Mouse (Mus musculus): ENCODE results near the gene Fkbp8. TPM values are rescaled to one million over a fixed set of nuclear protein-coding genes. Genes with fewer than 3 reads are reported as not detected.

The Fkbp8 gene
- polyA plus RNA-seq, 1 experiment from 2014 or later, result 203 TPM

GRCm38 (mm10) chr8:70549412-70550184 lies 22.1 kb downstream of the Fkbp8 start:
- Histone ChIP-seq H3K4me3 (no peak overlapping the region), H3K9ac (no peak overlapping the region), H3K27ac (no peak overlapping the region), H3K4me2 (no peak overlapping the region), H3K27me3 (no peaks in the 10 kb centered on the region), H3K9me3 (replicated peaks) (no peaks in the 10 kb centered on the region), H3K36me3 (no peaks in the 10 kb centered on the region), H3K4me1 (replicated peaks) (peaks cover 49% of the 10 kb centered on the region)
- ATAC-seq (replicated peaks; ENCODE audit: insufficient number of reproducible peaks, insufficient read depth, low FRiP score, low read depth), result no peak
- WGBS, result 86% methylated on average over 10 of the region's 10 CpGs

GRCm38 (mm10) chr8:70551558-70552161 lies 24.1 kb downstream of the Fkbp8 start:
- H3K4me2 ChIP-seq, result peak overlapping the region; percentile 35
- H3K36me3 ChIP-seq, result no peaks in the 10 kb centered on the region
- no peaks in the 10 kb centered on the region for H3K27me3 ChIP-seq
- peaks cover 53% of the 10 kb centered on the region for H3K4me1 ChIP-seq (replicated peaks)
- no peaks in the 10 kb centered on the region for H3K9me3 ChIP-seq (replicated peaks)
- H3K27ac ChIP-seq, result peak overlapping the region; percentile 73
- ATAC-seq (replicated peaks; ENCODE audit: insufficient number of reproducible peaks, insufficient read depth, low FRiP score, low read depth), result no peak
- WGBS, result 33% methylated on average over 3 of the region's 3 CpGs
- no peak overlapping the region for H3K4me3 ChIP-seq
- no peak overlapping the region for H3K9ac ChIP-seq

GRCm38 (mm10) chr8:70552836-70553235 lies 25.3 kb downstream of the Fkbp8 start:
- ATAC-seq (replicated peaks; ENCODE audit: insufficient number of reproducible peaks, insufficient read depth, low FRiP score, low read depth), result peak; percentile 39; the same call in 1 of the 2 replicates
- Histone ChIP-seq H3K4me3 (no peak overlapping the region), H3K4me1 (replicated peaks) (peaks cover 53% of the 10 kb centered on the region), H3K27me3 (no peaks in the 10 kb centered on the region), H3K9me3 (replicated peaks) (no peaks in the 10 kb centered on the region), H3K27ac (peak overlapping the region; percentile 73), H3K36me3 (no peaks in the 10 kb centered on the region), H3K4me2 (no peak overlapping the region), H3K9ac (no peak overlapping the region)
- WGBS, result 19% methylated on average over 1 of the region's 1 CpGs

GRCm38 (mm10) chr8:70553740-70554139 lies 26.2 kb downstream of the Fkbp8 start:
- Histone ChIP-seq H3K4me3 (no peak overlapping the region), H3K27ac (peak overlapping the region; percentile 73), H3K9me3 (replicated peaks) (no peaks in the 10 kb centered on the region), H3K4me1 (replicated peaks) (peaks cover 59% of the 10 kb centered on the region), H3K4me2 (no peak overlapping the region), H3K9ac (no peak overlapping the region), H3K27me3 (no peaks in the 10 kb centered on the region), H3K36me3 (no peaks in the 10 kb centered on the region)
- ATAC-seq (replicated peaks; ENCODE audit: insufficient number of reproducible peaks, insufficient read depth, low FRiP score, low read depth), result peak; percentile 25; the same call in 1 of the 2 replicates

GRCm38 (mm10) chr8:70555079-70555747 lies 27.7 kb downstream of the Fkbp8 start:
- no peaks in the 10 kb centered on the region for H3K36me3 ChIP-seq
- no peaks in the 10 kb centered on the region for H3K9me3 ChIP-seq (replicated peaks)
- no peak overlapping the region for H3K4me3 ChIP-seq
- H3K4me2 ChIP-seq, result no peak overlapping the region
- peaks cover 66% of the 10 kb centered on the region for H3K4me1 ChIP-seq (replicated peaks)
- H3K27ac ChIP-seq, result no peak overlapping the region
- no peak for ATAC-seq (replicated peaks; ENCODE audit: insufficient number of reproducible peaks, insufficient read depth, low FRiP score, low read depth)
- 86% methylated on average over 4 of the region's 4 CpGs for WGBS
- H3K9ac ChIP-seq, result no peak overlapping the region
- H3K27me3 ChIP-seq, result no peaks in the 10 kb centered on the region

GRCm38 (mm10) chr8:70558334-70558733 lies 30.8 kb downstream of the Fkbp8 start:
- H3K27me3 ChIP-seq, result no peaks in the 10 kb centered on the region
- H3K4me2 ChIP-seq, result no peak overlapping the region
- H3K36me3 ChIP-seq, result no peaks in the 10 kb centered on the region
- ATAC-seq (replicated peaks; ENCODE audit: insufficient number of reproducible peaks, insufficient read depth, low FRiP score, low read depth), result no peak
- H3K4me3 ChIP-seq, result no peak overlapping the region
- peak overlapping the region; percentile 44 for H3K27ac ChIP-seq
- no peaks in the 10 kb centered on the region for H3K9me3 ChIP-seq (replicated peaks)
- H3K9ac ChIP-seq, result no peak overlapping the region
- WGBS, result 41% methylated on average over 4 of the region's 4 CpGs
- H3K4me1 ChIP-seq (replicated peaks), result peaks cover 69% of the 10 kb centered on the region

- Histone ChIP-seq H3K27ac (no peak overlapping the region), H3K9ac (no peak overlapping the region), H3K4me1 (replicated peaks) (peaks cover 63% of the 10 kb centered on the region), H3K27me3 (no peaks in the 10 kb centered on the region), H3K4me3 (no peak overlapping the region), H3K4me2 (no peak overlapping the region), H3K9me3 (replicated peaks) (no peaks in the 10 kb centered on the region), H3K36me3 (no peaks in the 10 kb centered on the region)
- 79% methylated on average over 3 of the region's 3 CpGs for WGBS
- no peak for ATAC-seq (replicated peaks; ENCODE audit: insufficient number of reproducible peaks, insufficient read depth, low FRiP score, low read depth)
These were observed 31.5 kb downstream of the Fkbp8 start for GRCm38 (mm10) chr8:70558983-70559382.

- Histone ChIP-seq H3K36me3 (no peaks in the 10 kb centered on the region), H3K27ac (peak overlapping the region; percentile 57), H3K4me2 (no peak overlapping the region), H3K27me3 (no peaks in the 10 kb centered on the region), H3K9me3 (replicated peaks) (no peaks in the 10 kb centered on the region), H3K4me1 (replicated peaks) (peaks cover 64% of the 10 kb centered on the region), H3K4me3 (no peak overlapping the region), H3K9ac (no peak overlapping the region)
- 58% methylated on average over 2 of the region's 2 CpGs for WGBS
- 0 out of 2 replicates have a peak, but pooled peaks have one; percentile 12 for ATAC-seq (replicated peaks; ENCODE audit: insufficient number of reproducible peaks, insufficient read depth, low FRiP score, low read depth)
These were observed 32.6 kb downstream of the Fkbp8 start for GRCm38 (mm10) chr8:70560096-70560495.

- Histone ChIP-seq H3K9ac (peak overlapping the region; percentile 39; the same call in 1 of the 2 replicates), H3K4me3 (no peak overlapping the region), H3K27ac (peak overlapping the region; percentile 57), H3K4me2 (no peak overlapping the region), H3K9me3 (replicated peaks) (no peaks in the 10 kb centered on the region), H3K27me3 (no peaks in the 10 kb centered on the region), H3K36me3 (no peaks in the 10 kb centered on the region), H3K4me1 (replicated peaks) (peaks cover 67% of the 10 kb centered on the region)
- no peak for ATAC-seq (replicated peaks; ENCODE audit: insufficient number of reproducible peaks, insufficient read depth, low FRiP score, low read depth)
- WGBS, result 34% methylated on average over 3 of the region's 3 CpGs
These were observed 33.0 kb downstream of the Fkbp8 start for GRCm38 (mm10) chr8:70560564-70560963.

- no peak overlapping the region for H3K4me2 ChIP-seq
- H3K27me3 ChIP-seq, result no peaks in the 10 kb centered on the region
- ATAC-seq (replicated peaks; ENCODE audit: insufficient number of reproducible peaks, insufficient read depth, low FRiP score, low read depth), result no peak
- no peak overlapping the region for H3K4me3 ChIP-seq
- no peaks in the 10 kb centered on the region for H3K36me3 ChIP-seq
- H3K9ac ChIP-seq, result no peak overlapping the region
- no peaks in the 10 kb centered on the region for H3K9me3 ChIP-seq (replicated peaks)
- H3K4me1 ChIP-seq (replicated peaks), result peaks cover 75% of the 10 kb centered on the region
- 37% methylated on average over 4 of the region's 4 CpGs for WGBS
- H3K27ac ChIP-seq, result peak overlapping the region; percentile 57
These were observed 33.8 kb downstream of the Fkbp8 start for GRCm38 (mm10) chr8:70561357-70561756.

GRCm38 (mm10) chr8:70561809-70562535 lies 34.4 kb downstream of the Fkbp8 start:
- no peaks in the 10 kb centered on the region for H3K9me3 ChIP-seq (replicated peaks)
- no peak overlapping the region for H3K4me3 ChIP-seq
- H3K4me1 ChIP-seq (replicated peaks), result peaks cover 81% of the 10 kb centered on the region
- ATAC-seq (replicated peaks; ENCODE audit: insufficient number of reproducible peaks, insufficient read depth, low FRiP score, low read depth), result no peak
- H3K27ac ChIP-seq, result peak overlapping the region; percentile 57
- H3K27me3 ChIP-seq, result no peaks in the 10 kb centered on the region
- no peak overlapping the region for H3K4me2 ChIP-seq
- WGBS, result 39% methylated on average over 7 of the region's 7 CpGs
- no peaks in the 10 kb centered on the region for H3K36me3 ChIP-seq
- no peak overlapping the region for H3K9ac ChIP-seq

All from heart, embryonic 15.5 days (tissue).